Mouse (Mus musculus) mature B cell (primary cell): ENCODE data around the gene Auts2.

Experiments used
- in situ Hi-C: fragments of 300-500 bp; cut with MboI; formaldehyde crosslinking; loops from 2 replicates; pipeline ENCODE4 v1.14.3; 2019

The Auts2 gene

GRCm38 (mm10) chr5:131801924-131802323 is 741.2 kb downstream of the Auts2 start:
- in situ Hi-C loops = no loop called here

- in situ Hi-C loops = no loop called here
Measured at GRCm38 (mm10) chr5:131798373-131798772, 744.8 kb downstream of the Auts2 start.

GRCm38 (mm10) chr5:131797044-131797443 is 746.1 kb downstream of the Auts2 start:
- in situ Hi-C loops = no loop called here

- in situ Hi-C loops = no loop called here
Measured at GRCm38 (mm10) chr5:131794411-131795133, 748.6 kb downstream of the Auts2 start.

- in situ Hi-C loops = no loop called here
Measured at GRCm38 (mm10) chr5:131789601-131790000, 753.5 kb downstream of the Auts2 start.

GRCm38 (mm10) chr5:131788008-131788407 is 755.1 kb downstream of the Auts2 start:
- in situ Hi-C loops = no loop called here

- in situ Hi-C loops = no loop called here
Measured at GRCm38 (mm10) chr5:131783241-131783640, 759.9 kb downstream of the Auts2 start.

GRCm38 (mm10) chr5:131781063-131781462 is 762.1 kb downstream of the Auts2 start:
- in situ Hi-C loops = no loop called here

GRCm38 (mm10) chr5:131779171-131779570 is 764.0 kb downstream of the Auts2 start:
- in situ Hi-C loops = no loop called here

GRCm38 (mm10) chr5:131775672-131776071 is 767.5 kb downstream of the Auts2 start:
- in situ Hi-C loops = no loop called here

GRCm38 (mm10) chr5:131775222-131775621 is 767.9 kb downstream of the Auts2 start:
- in situ Hi-C loops = no loop called here

- in situ Hi-C loops = no loop called here
Measured at GRCm38 (mm10) chr5:131774792-131775191, 768.4 kb downstream of the Auts2 start.

GRCm38 (mm10) chr5:131772616-131773015 is 770.5 kb downstream of the Auts2 start:
- in situ Hi-C loops = no loop called here

- in situ Hi-C loops = no loop called here
Measured at GRCm38 (mm10) chr5:131769273-131769672, 773.9 kb downstream of the Auts2 start.

- in situ Hi-C loops = no loop called here
Measured at GRCm38 (mm10) chr5:131767699-131768264, 775.4 kb downstream of the Auts2 start.

GRCm38 (mm10) chr5:131767176-131767575 is 776.0 kb downstream of the Auts2 start:
- in situ Hi-C loops = no loop called here

- in situ Hi-C loops = no loop called here
Measured at GRCm38 (mm10) chr5:131759432-131759831, 783.7 kb downstream of the Auts2 start.

GRCm38 (mm10) chr5:131750330-131750729 is 792.8 kb downstream of the Auts2 start:
- in situ Hi-C loops = no loop called here

GRCm38 (mm10) chr5:131749211-131749610 is 793.9 kb downstream of the Auts2 start:
- in situ Hi-C loops = no loop called here

- in situ Hi-C loops = no loop called here
Measured at GRCm38 (mm10) chr5:131743069-131743468, 800.1 kb downstream of the Auts2 start.

GRCm38 (mm10) chr5:131737476-131737875 is 805.7 kb downstream of the Auts2 start:
- in situ Hi-C loops = no loop called here

GRCm38 (mm10) chr5:131733324-131733660 is 809.9 kb downstream of the Auts2 start:
- in situ Hi-C loops = no loop called here

- in situ Hi-C loops = no loop called here
Measured at GRCm38 (mm10) chr5:131732631-131733323, 810.4 kb downstream of the Auts2 start.
